Mouse (Mus musculus): ENCODE data around the gene Akr1d1. TPM values are rescaled to one million over a fixed set of nuclear protein-coding genes. Genes with fewer than 3 reads are reported as not detected.

Gene Akr1d1
- polyA plus RNA-seq, 1 experiment from 2014 or later = not detected

GRCm38 (mm10) chr6:37506909-37507515, 23.0 kb upstream of the Akr1d1 start:
- no peaks in the 10 kb centered on the region for H3K9me3 ChIP-seq (ENCODE audit: control insufficient read depth, low read depth, low read length)
- WGBS = 37% methylated on average over 3 of the region's 3 CpGs
- H3K9ac ChIP-seq (replicated peaks; ENCODE audit: low read depth, low read length) = no peak overlapping the region
- H3K27me3 ChIP-seq (ENCODE audit: control insufficient read depth, insufficient read depth, low read length) = no peaks in the 10 kb centered on the region
- no peak for ATAC-seq (ENCODE audit: insufficient number of reproducible peaks, insufficient read depth, low FRiP score, low read depth)
- H3K27ac ChIP-seq (ENCODE audit: low read length) = no peak overlapping the region
- no peak overlapping the region for H3K4me2 ChIP-seq (replicated peaks; ENCODE audit: low read depth, low read length)
- no peaks in the 10 kb centered on the region for H3K4me1 ChIP-seq (ENCODE audit: control insufficient read depth, insufficient read depth, low read length)
- no peaks in the 10 kb centered on the region for H3K36me3 ChIP-seq (ENCODE audit: control insufficient read depth, insufficient read depth, low read length)
- no peak overlapping the region for H3K4me3 ChIP-seq (ENCODE audit: low read depth, low read length)

- no peak overlapping the region for H3K4me3 ChIP-seq (ENCODE audit: low read depth, low read length)
- H3K27me3 ChIP-seq (ENCODE audit: control insufficient read depth, insufficient read depth, low read length) = no peaks in the 10 kb centered on the region
- H3K36me3 ChIP-seq (ENCODE audit: control insufficient read depth, insufficient read depth, low read length) = no peaks in the 10 kb centered on the region
- ATAC-seq (ENCODE audit: insufficient number of reproducible peaks, insufficient read depth, low FRiP score, low read depth) = no peak
- no peak overlapping the region for H3K27ac ChIP-seq (ENCODE audit: low read length)
- H3K4me1 ChIP-seq (ENCODE audit: control insufficient read depth, insufficient read depth, low read length) = no peaks in the 10 kb centered on the region
- no peak overlapping the region for H3K4me2 ChIP-seq (replicated peaks; ENCODE audit: low read depth, low read length)
- H3K9me3 ChIP-seq (ENCODE audit: control insufficient read depth, low read depth, low read length) = no peaks in the 10 kb centered on the region
- no peak overlapping the region for H3K9ac ChIP-seq (replicated peaks; ENCODE audit: low read depth, low read length)
Measured at GRCm38 (mm10) chr6:37510786-37511185, 19.2 kb upstream of the Akr1d1 start.

- no peaks in the 10 kb centered on the region for H3K9me3 ChIP-seq (ENCODE audit: control insufficient read depth, low read depth, low read length)
- H3K9ac ChIP-seq (replicated peaks; ENCODE audit: low read depth, low read length) = no peak overlapping the region
- 85% methylated on average over 13 of the region's 13 CpGs for WGBS
- no peak overlapping the region for H3K4me2 ChIP-seq (replicated peaks; ENCODE audit: low read depth, low read length)
- H3K4me1 ChIP-seq (ENCODE audit: control insufficient read depth, insufficient read depth, low read length) = no peaks in the 10 kb centered on the region
- no peaks in the 10 kb centered on the region for H3K27me3 ChIP-seq (ENCODE audit: control insufficient read depth, insufficient read depth, low read length)
- no peak overlapping the region for H3K4me3 ChIP-seq (ENCODE audit: low read depth, low read length)
- H3K36me3 ChIP-seq (ENCODE audit: control insufficient read depth, insufficient read depth, low read length) = no peaks in the 10 kb centered on the region
- no peak for ATAC-seq (ENCODE audit: insufficient number of reproducible peaks, insufficient read depth, low FRiP score, low read depth)
- H3K27ac ChIP-seq (ENCODE audit: low read length) = no peak overlapping the region
Measured at GRCm38 (mm10) chr6:37520631-37521375, 9.2 kb upstream of the Akr1d1 start.

GRCm38 (mm10) chr6:37532036-37532435, 2.1 kb downstream of the Akr1d1 start:
- ATAC-seq (ENCODE audit: insufficient number of reproducible peaks, insufficient read depth, low FRiP score, low read depth) = no peak
- H3K4me1 ChIP-seq (ENCODE audit: control insufficient read depth, insufficient read depth, low read length) = no peaks in the 10 kb centered on the region
- 88% methylated on average over 3 of the region's 3 CpGs for WGBS

GRCm38 (mm10) chr6:37536831-37537230, 6.9 kb downstream of the Akr1d1 start:
- Histone ChIP-seq H3K9ac (replicated peaks; ENCODE audit: low read depth, low read length) (no peak overlapping the region), H3K36me3 (ENCODE audit: control insufficient read depth, insufficient read depth, low read length) (no peaks in the 10 kb centered on the region), H3K4me2 (replicated peaks; ENCODE audit: low read depth, low read length) (no peak overlapping the region), H3K9me3 (ENCODE audit: control insufficient read depth, low read depth, low read length) (no peaks in the 10 kb centered on the region), H3K4me1 (ENCODE audit: control insufficient read depth, insufficient read depth, low read length) (no peaks in the 10 kb centered on the region), H3K4me3 (ENCODE audit: low read depth, low read length) (no peak overlapping the region), H3K27ac (ENCODE audit: low read length) (no peak overlapping the region), H3K27me3 (ENCODE audit: control insufficient read depth, insufficient read depth, low read length) (no peaks in the 10 kb centered on the region)
- no peak for ATAC-seq (ENCODE audit: insufficient number of reproducible peaks, insufficient read depth, low FRiP score, low read depth)
- WGBS = 84% methylated on average over 3 of the region's 3 CpGs

More at GRCm38 (mm10) chr6:37532036-37532435, 2.1 kb downstream of the Akr1d1 start:
- no peaks in the 10 kb centered on the region for H3K36me3 ChIP-seq (ENCODE audit: control insufficient read depth, insufficient read depth, low read length)
- H3K4me3 ChIP-seq (ENCODE audit: low read depth, low read length) = no peak overlapping the region
- no peak overlapping the region for H3K9ac ChIP-seq (replicated peaks; ENCODE audit: low read depth, low read length)
- no peak overlapping the region for H3K27ac ChIP-seq (ENCODE audit: low read length)
- H3K4me2 ChIP-seq (replicated peaks; ENCODE audit: low read depth, low read length) = no peak overlapping the region
- H3K27me3 ChIP-seq (ENCODE audit: control insufficient read depth, insufficient read depth, low read length) = no peaks in the 10 kb centered on the region
- H3K9me3 ChIP-seq (ENCODE audit: control insufficient read depth, low read depth, low read length) = no peaks in the 10 kb centered on the region

GRCm38 (mm10) chr6:37537801-37538200, 7.8 kb downstream of the Akr1d1 start:
- Histone ChIP-seq H3K4me3 (ENCODE audit: low read depth, low read length) (no peak overlapping the region), H3K36me3 (ENCODE audit: control insufficient read depth, insufficient read depth, low read length) (no peaks in the 10 kb centered on the region), H3K4me1 (ENCODE audit: control insufficient read depth, insufficient read depth, low read length) (no peaks in the 10 kb centered on the region), H3K4me2 (replicated peaks; ENCODE audit: low read depth, low read length) (no peak overlapping the region), H3K9me3 (ENCODE audit: control insufficient read depth, low read depth, low read length) (no peaks in the 10 kb centered on the region), H3K9ac (replicated peaks; ENCODE audit: low read depth, low read length) (no peak overlapping the region), H3K27ac (ENCODE audit: low read length) (no peak overlapping the region), H3K27me3 (ENCODE audit: control insufficient read depth, insufficient read depth, low read length) (no peaks in the 10 kb centered on the region)
- no peak for ATAC-seq (ENCODE audit: insufficient number of reproducible peaks, insufficient read depth, low FRiP score, low read depth)
- 76% methylated on average over 3 of the region's 3 CpGs for WGBS

GRCm38 (mm10) chr6:37538792-37539191, 8.8 kb downstream of the Akr1d1 start:
- Histone ChIP-seq H3K4me3 (ENCODE audit: low read depth, low read length) (no peak overlapping the region), H3K27me3 (ENCODE audit: control insufficient read depth, insufficient read depth, low read length) (no peaks in the 10 kb centered on the region), H3K4me1 (ENCODE audit: control insufficient read depth, insufficient read depth, low read length) (no peaks in the 10 kb centered on the region), H3K4me2 (replicated peaks; ENCODE audit: low read depth, low read length) (no peak overlapping the region), H3K9ac (replicated peaks; ENCODE audit: low read depth, low read length) (no peak overlapping the region), H3K9me3 (ENCODE audit: control insufficient read depth, low read depth, low read length) (no peaks in the 10 kb centered on the region), H3K27ac (ENCODE audit: low read length) (no peak overlapping the region), H3K36me3 (ENCODE audit: control insufficient read depth, insufficient read depth, low read length) (no peaks in the 10 kb centered on the region)
- no peak for ATAC-seq (ENCODE audit: insufficient number of reproducible peaks, insufficient read depth, low FRiP score, low read depth)
- WGBS = 80% methylated on average over 5 of the region's 5 CpGs

- WGBS = 62% methylated on average over 9 of the region's 9 CpGs
- ATAC-seq (ENCODE audit: insufficient number of reproducible peaks, insufficient read depth, low FRiP score, low read depth) = no peak
- H3K9me3 ChIP-seq (ENCODE audit: control insufficient read depth, low read depth, low read length) = no peaks in the 10 kb centered on the region
- no peaks in the 10 kb centered on the region for H3K27me3 ChIP-seq (ENCODE audit: control insufficient read depth, insufficient read depth, low read length)
- H3K4me3 ChIP-seq (ENCODE audit: low read depth, low read length) = no peak overlapping the region
- H3K27ac ChIP-seq (ENCODE audit: low read length) = no peak overlapping the region
- H3K4me2 ChIP-seq (replicated peaks; ENCODE audit: low read depth, low read length) = no peak overlapping the region
- no peaks in the 10 kb centered on the region for H3K36me3 ChIP-seq (ENCODE audit: control insufficient read depth, insufficient read depth, low read length)
- H3K9ac ChIP-seq (replicated peaks; ENCODE audit: low read depth, low read length) = no peak overlapping the region
- H3K4me1 ChIP-seq (ENCODE audit: control insufficient read depth, insufficient read depth, low read length) = no peaks in the 10 kb centered on the region
Measured at GRCm38 (mm10) chr6:37539403-37539802, 9.4 kb downstream of the Akr1d1 start.

Data from stomach, embryonic 14.5 days (tissue).